Mouse (Mus musculus): ENCODE measurements around the gene Tex44. TPM values are rescaled to one million over a fixed set of nuclear protein-coding genes. Genes with fewer than 3 reads are reported as not detected.

The Tex44 gene
- not detected for total RNA-seq (2021)
- long read RNA-seq, experiment 1, result 0 reads
- long read RNA-seq, experiment 2, result 0 reads

- no peak for DNase-seq (ENCODE audit: low spot score in 2 of 2)
Measured at GRCm38 (mm10) chr1:86426128-86426527, at the start of gene Tex44, which contains the start of gene Nmur1. Gene Tex44 (plus strand): TSS chr1:86426329. Gene Nmur1 (minus strand): TSS chr1:86426228.

GRCm38 (mm10) chr1:86376354-86376753 is 49.8 kb upstream of the Tex44 start:
- no peak for DNase-seq (ENCODE audit: low spot score in 2 of 2)

GRCm38 (mm10) chr1:86378662-86379061 is 47.5 kb upstream of the Tex44 start:
- no peak for DNase-seq (ENCODE audit: low spot score in 2 of 2)

DNA sequence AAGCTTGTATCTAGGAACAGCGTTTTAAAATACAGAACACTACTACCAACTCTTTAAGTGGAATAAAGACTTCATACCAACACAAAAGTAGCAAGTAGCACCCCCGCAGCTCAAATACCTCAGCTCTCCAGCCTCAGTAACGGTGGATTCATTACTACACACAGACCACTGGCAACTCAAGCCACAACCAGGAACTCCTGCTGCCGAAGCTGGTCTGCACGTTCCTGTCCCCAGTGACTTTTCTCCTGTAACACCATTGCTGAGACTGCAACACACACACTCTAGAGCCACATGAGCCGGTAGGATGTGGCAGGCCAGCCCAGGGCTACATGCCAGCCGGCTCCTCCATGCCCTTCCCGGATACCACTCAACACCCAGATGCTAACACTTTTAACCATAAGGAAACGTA is 47.0 kb upstream of the Tex44 start:
- no peak for DNase-seq (ENCODE audit: low spot score in 2 of 2)

DNA sequence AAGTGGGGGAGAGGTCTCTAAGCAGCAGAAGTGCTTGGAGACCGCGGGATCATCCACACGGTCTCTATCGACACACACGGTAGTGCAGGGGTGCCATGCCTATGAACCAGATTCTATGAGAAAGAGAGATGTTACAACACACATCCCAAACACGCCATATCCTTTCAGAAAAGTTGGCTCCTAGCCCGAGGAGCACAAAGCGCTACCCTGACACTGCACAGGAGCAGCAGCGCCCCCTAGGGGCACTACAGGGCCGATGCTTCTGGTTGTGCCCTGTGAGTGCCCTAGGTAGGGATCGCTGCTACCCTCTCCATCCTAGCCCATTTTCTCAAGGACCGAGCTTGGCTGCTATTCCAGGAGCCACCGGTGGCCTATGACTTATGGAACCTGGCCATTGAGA is 45.1 kb upstream of the Tex44 start:
- DNase-seq (ENCODE audit: low spot score in 2 of 2), result peak; percentile 38 to 62

DNA sequence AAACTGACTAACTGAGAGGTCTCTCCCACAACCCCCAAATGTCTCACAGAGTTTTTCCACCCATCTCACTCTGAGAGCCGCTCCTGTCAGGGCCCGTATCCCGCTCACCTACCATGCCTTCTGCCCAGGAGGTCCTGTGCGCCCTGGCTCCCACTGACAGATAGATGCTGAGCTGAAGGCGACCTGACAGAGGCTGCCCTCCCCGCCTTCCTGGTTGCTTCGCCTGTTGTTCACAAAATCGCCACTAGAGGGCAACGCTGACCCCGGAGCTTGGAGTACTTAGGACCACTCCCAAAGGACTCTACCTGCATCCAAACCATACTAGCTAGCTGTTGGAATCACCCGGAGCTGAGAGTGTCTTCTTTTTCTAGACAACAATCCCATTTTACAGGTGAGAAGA is 36.9 kb upstream of the Tex44 start:
- peak; percentile 44 to 61 for DNase-seq (ENCODE audit: low spot score in 2 of 2)

GRCm38 (mm10) chr1:86391425-86391824 is 34.7 kb upstream of the Tex44 start:
- no peak for DNase-seq (ENCODE audit: low spot score in 2 of 2)

DNA sequence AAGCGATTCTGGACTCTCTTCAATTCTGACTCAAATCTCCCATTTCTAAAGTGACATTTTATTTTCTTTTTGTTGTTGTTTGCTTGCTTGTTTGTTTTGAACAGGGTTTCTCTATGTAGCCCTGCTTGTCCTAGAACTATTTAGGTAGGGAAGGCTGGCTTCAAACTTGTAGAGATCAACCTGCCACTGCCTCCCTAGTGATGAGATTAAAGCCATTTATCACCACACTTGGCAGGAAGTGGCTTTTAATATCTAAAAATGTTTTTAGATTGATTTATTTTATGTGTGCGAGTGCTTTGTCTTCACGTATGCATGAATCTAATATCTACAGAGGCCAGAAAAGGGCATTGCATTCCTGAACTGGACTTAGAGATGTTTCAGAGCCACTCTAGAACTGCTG is 32.9 kb upstream of the Tex44 start:
- DNase-seq (ENCODE audit: low spot score in 2 of 2), result no peak

DNA sequence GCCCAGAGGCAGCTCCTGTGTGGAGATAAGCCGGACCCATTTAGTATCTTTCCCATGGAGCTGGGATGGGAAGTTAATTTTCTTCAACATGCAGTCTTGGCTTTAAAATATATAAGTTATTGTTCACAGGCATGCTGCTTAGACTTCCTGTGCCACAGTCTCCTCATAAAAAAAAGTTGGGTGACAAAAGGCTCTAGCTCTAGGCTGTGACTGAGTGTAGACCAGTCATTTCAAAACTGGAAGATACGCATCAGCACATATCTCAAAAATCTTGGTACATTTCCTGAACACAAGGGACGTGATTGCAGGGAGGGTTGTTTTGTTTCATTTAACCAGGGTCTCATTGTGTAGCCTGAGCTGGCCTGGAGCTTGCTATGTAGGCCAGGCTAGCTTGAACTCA is 31.9 kb upstream of the Tex44 start:
- DNase-seq (ENCODE audit: low spot score in 2 of 2), result no peak

DNA sequence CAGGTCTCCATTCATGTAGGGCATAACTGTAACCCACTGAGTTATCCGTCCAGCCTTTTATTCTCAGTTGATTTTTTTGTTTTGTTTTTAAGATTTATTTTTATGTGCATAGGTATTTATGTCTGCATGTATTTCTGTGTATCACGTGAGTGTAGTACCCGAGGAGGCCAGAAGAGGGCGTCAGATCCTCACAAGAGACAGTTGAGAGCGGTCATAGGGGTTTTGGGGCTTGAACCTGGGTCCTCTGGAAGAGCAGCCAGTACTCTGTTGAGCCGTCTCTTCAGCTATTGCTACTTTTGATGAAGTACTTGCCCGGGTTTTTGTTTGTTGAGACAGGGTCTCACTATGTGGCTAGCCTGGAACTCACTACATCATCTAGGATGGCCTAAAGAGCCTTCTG is 30.2 kb upstream of the Tex44 start:
- DNase-seq (ENCODE audit: low spot score in 2 of 2), result no peak

DNA sequence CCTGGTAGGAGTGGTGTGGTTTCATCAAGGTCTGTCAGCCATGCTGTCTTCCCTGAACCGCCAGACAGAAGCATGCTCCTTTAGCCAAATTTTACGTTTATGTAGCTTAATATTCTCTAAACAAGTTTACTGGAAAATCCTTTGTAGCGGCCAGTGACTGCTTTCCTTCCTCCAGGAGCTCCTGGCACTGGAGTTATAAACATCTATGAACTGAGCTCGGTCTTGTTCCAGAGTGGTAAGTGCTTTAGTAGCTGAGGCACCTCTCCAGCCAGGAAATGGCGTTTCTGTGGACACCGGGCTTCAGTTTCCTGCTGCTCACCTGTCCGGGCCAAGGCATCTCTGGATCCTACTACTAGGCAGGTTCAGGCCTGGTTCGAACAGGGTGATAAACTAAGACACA is 28.5 kb upstream of the Tex44 start:
- DNase-seq (ENCODE audit: low spot score in 2 of 2), result no peak

GRCm38 (mm10) chr1:86398222-86398621 is 27.9 kb upstream of the Tex44 start:
- DNase-seq (ENCODE audit: low spot score in 2 of 2), result no peak

GRCm38 (mm10) chr1:86399322-86399721 is 26.8 kb upstream of the Tex44 start:
- no peak for DNase-seq (ENCODE audit: low spot score in 2 of 2)

- no peak for DNase-seq (ENCODE audit: low spot score in 2 of 2)
Measured at GRCm38 (mm10) chr1:86400096-86400754, 25.9 kb upstream of the Tex44 start.

- no peak for DNase-seq (ENCODE audit: low spot score in 2 of 2)
Measured at GRCm38 (mm10) chr1:86404834-86405233, 21.3 kb upstream of the Tex44 start.

DNA sequence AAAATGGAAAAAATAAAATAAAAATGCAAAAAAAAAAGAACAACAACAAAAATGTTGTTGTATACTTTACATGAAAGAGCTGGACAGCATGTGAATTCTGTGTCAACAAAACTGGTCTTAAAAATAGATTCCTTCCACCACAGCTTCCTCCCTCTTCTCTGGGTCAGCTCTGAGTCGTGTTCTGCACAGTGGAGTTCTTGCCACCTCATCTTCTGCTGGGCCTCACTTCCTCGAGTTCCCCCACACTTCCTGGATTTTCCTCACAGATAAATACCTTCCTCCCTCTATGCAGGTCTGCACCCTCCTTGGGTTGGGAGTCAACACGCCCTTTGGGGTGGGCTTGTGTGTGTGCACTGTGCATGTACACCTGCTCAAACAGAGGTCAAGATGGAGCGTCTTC is 19.8 kb upstream of the Tex44 start:
- no peak for DNase-seq (ENCODE audit: low spot score in 2 of 2)

GRCm38 (mm10) chr1:86406914-86407313 is 19.2 kb upstream of the Tex44 start:
- DNase-seq (ENCODE audit: low spot score in 2 of 2), result peak in 1 of 2 experiments; percentile 24

DNA sequence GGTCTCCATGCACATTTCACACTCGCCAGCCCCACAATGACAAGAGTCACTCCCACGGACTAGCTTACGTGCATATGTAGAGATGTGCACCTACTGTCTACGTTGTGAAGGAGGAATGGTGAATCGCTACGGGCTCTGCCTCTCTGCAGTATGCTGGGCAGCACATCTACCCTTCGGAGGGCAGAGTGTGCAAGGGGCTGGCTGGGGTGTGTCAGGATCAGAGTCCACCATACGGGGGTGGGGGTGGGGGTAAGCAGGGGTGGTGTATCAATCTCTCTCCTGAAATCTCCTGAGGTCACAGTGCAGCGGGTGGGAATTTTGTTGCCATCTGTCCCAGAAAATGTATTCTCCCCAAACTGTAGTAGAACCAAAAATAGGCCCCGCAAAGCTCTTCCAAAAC is 17.6 kb upstream of the Tex44 start:
- DNase-seq (ENCODE audit: low spot score in 2 of 2), result no peak

DNA sequence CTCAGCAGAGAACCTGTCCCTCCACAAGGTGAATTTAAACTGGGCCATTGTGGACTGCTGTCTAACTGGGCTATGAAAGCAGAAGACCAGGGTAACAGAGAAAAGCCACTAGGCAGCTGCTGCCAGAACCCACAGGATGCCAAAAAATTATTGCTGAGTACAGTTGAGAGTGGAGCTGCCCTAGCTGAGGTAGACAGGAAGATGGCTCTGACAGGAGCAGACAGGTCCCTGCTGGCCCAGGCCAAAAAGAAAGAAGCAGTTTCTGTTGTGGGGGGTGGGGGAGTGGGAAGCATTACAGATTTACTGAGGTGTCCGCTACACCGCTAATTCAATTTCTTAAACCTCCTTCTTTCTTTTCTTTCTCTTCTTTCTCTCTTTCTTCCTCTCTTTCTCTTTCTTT is 16.7 kb upstream of the Tex44 start:
- DNase-seq (ENCODE audit: low spot score in 2 of 2), result no peak

DNA sequence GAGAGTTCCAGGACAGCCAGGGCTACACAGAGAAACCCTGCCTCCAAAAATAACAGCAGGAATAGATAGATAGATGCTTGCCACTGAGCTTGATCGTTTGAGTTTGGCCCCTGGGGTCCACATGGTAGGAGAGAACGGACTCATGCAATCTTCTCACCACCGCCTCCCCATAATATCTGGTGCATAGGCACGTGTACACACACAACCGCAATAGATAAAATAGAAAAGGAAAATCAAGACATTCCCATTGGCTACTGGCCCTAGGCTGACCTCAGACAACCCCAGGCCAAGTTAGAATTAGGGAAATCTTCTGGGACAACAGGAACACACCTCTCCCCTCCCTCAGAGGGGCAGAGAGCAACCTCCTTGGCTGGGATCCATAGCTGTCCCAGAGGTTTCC is 11.4 kb upstream of the Tex44 start:
- no peak for DNase-seq (ENCODE audit: low spot score in 2 of 2)

DNA sequence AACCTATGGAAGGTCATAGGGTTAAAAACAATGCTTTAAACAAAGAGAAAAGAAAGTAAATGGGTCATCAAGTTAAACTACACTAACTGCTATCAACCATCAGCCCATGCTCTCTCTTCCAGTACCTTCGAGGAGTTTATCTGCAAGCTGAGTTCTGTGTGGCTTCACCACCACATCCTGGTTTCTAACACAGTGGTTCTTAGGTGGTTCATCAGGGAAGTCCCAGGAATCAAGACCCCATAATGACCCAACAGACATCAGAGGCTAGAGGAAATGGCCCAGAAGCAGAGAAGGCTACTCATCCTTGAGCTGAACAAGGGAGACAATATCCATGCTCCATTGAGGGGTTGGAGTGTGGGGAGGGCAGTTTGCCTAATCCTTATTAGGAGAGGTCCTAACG is 11.0 kb upstream of the Tex44 start:
- no peak for DNase-seq (ENCODE audit: low spot score in 2 of 2)

DNA sequence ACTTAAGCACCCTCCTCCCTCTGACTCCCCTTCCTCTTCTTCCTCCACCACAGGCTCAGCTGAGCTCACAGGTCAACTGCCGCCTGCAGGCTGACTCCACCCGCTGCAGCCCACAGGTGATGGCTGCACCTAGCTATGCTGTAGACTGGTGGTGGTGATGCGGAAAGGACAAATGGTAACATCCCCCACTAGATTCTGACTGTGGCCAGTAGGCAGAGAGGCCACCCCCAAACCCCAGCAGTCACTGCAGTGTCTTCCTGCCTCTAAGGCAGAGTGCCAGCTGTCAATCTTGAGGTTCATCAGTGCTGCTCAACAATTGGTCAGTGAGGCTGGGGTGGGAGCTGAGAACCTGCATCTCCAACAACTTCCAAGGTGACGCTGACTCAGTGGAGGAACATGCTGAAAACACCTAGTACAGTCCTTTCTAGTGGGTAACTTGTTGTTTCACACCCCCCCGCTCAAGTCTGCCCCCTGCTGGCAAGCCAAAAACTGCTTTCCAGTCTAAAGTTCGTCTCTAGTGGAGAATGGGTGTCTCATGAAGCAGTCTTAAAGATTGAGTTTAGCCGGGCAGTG is 10.4 kb upstream of the Tex44 start:
- no peak for DNase-seq (ENCODE audit: low spot score in 2 of 2)

GRCm38 (mm10) chr1:86416321-86416720 is 9.8 kb upstream of the Tex44 start:
- no peak for DNase-seq (ENCODE audit: low spot score in 2 of 2)

Measured in adrenal gland, postnatal 4 days (tissue).